Mouse (Mus musculus): ENCODE results near the gene Olfm2.
"Not testable (repeated sequence)": the region's sequence is repeated elsewhere in the genome, so short reads cannot be mapped to it uniquely, and the experiment has no call there.

Gene Olfm2

DNA sequence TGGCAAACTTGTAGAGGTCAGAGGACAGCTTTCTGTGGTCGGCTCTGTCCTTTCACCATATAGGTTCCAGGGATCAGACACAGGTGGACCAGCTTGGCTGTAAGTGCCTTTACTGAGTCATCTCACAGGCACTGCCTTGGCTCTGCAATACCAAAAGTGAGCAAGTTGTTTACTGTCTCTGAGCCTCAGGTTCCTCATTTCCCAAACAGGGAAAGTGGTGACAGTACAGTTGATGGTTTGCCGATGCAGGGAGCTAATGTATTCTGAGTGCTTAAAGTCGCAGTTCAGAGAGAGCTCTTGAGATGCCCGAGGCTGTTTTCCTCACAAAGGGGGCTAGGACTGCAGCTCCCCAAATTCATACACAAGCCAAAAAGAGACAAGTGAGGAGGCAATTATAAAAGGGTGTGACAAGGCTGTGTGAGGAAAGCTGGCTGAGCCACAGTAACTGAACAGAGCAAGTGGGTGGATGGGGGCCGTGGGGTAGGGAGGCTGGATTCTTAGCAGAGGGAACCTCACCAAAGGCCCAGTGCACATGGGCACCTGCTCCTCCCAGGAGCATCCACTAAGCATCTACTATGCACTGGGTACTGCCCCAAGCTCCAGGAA is 49.9 kb downstream of the Olfm2 start:
- DNase-seq (ENCODE audit: low read depth, low spot score), result no peak

DNA sequence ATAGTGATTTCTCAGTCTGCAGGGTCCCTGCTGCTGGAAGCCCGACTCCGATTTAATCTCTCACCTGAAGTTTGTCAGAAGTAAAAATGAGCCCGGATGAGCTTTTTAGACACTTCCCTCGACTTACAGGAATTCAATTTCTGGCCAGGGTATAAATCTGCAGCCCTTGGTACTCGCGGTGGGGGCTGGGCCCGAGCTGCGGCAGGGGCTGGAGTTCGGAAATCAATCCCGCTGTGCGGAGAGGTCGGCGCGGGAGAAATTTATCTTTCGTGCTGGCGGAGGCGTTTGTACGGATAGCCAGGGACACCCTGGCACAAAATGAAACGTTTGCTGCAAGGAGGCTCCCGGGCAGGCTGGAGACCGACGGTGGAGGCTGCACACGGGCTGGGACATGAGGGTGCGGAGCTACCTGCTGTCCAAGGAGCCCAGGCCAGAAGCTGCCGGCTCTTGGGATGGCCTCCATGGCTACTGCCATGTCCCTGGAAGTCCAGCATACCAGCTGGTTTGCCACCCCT is 51.4 kb downstream of the Olfm2 start:
- no peak for DNase-seq (ENCODE audit: low read depth, low spot score)

DNA sequence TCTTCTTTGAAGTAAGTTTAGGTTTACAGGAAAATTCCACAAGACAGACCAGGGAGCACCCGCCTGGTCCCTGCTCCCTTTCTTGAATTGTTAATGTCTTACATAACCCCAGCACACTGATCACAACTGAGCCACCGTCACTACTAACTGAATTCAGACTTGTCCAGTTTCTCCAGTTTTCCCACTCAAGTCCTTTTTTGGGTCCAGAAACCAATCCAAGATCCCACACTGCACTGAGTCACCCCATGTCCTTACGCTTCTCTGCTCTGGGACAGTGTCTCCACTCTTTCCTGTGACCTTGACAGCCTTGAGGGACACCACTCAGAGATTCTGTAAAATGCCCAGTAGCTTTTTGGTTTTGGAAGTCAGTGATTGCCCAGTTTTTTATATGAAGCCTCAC is 53.3 kb downstream of the Olfm2 start:
- no peak for DNase-seq (ENCODE audit: low read depth, low spot score)

DNA sequence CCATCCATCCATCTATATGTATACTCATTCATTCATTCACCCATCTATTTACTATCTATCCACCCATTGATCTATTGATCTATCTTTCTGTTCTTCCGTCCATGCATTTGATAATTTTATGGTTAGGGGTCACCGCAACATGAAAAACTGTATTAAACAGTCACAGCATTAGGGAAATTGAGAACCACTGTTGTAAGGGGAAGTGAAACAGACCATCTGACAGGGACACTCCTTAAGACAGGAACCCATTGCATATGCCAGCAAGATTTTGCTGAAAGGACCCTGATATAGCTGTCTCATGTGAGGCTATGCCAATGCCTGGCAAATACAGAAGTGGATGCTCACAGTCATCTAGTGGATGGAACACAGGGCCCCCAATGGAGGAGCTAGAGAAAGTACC is 55.7 kb downstream of the Olfm2 start:
- DNase-seq (ENCODE audit: low read depth, low spot score), result not testable (repeated sequence)

DNA sequence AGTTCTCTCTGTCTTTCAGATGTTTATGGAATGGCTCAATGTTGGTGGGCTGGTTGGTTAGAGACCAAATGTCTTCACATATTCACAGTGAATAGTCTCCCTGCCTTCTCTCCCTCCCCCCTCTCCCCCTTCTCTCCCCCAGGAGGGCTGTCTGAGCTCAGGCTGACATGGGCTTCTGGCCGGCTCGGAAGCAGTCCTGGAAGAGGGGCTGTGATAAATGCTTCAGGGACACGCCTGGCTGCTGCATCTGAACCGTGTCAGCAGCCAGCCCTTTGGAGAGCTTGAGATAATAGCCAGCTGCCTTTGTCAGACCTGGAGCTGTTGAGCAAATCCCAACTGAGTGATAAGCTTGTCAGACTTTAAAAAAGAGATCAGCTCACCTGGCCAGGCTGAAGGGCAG is 56.2 kb downstream of the Olfm2 start:
- DNase-seq (ENCODE audit: low read depth, low spot score), result no peak

DNA sequence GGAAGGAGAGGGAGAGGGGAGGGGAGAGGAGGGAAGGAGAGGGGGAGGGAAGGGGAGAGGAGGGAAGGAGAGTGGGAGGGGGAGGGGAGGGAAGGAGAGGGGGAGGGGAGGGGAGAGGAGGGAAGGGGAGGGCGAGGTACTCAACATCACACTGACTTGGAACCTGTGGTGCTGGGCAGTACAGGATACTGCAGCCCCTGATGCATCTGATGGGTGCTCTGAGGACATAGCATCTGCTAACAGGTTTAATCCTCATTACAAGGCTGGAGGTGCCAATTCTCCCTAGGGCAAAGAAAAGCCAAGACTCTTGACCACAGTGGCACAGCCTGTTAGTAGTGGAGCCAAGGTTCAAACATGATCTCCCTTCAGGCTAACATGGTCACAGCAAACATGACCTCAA is 56.7 kb downstream of the Olfm2 start:
- DNase-seq (ENCODE audit: low read depth, low spot score), result no peak

DNA sequence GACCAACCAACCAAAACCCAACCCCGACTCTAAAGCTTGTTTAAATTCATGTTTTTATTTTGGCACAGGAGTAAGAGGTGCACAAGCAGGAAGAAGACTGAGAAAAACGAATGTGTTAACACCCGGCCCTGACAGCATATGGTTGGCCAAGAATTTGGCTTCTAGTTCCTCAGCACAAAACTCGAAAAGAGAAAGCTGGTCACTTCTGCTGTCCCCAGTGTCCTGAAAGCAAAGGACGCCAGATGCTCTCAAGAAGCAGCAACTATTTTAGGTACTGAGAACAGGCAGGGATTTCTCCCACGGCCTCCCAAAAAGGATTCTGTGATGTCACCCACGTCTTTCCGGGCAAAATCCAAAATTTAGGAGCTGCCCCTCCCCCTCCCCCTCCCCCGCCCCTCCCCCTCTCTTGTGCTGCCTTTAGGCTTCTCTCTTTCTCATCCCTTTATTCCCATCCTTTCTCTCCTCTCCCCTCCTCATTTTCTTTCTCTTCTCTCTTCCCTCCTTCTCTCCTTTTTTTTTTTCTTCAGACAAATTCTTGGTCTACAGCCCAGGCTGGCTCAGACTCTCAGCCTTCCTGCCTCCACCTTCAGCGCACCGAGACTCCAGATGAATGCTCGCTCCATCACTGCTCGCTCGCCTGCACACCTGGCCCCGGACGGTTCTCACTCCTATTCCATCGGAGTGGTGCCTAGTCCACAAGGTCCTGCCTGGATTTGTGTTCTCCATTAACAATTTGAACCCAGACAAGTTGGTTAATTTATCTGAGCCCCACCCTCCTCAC is 60.9 kb downstream of the Olfm2 start:
- no peak for DNase-seq (ENCODE audit: low read depth, low spot score)

DNA sequence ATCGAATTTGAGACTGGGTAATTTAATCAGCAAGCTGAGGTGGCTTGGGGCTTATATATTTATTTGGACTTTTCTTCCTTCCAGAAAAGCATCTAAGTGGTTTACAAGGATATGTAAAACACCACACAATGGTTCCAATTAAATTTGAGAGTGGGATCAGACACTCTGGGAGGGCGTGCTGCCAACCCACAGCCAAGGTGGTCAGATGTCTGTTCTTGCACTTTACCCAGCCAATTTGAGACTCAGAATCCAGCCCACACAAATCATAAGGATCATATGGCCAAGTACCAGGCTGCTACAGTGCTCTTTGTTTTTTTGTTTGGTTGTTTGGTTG is 63.8 kb downstream of the Olfm2 start:
- no peak for DNase-seq (ENCODE audit: low read depth, low spot score)

DNA sequence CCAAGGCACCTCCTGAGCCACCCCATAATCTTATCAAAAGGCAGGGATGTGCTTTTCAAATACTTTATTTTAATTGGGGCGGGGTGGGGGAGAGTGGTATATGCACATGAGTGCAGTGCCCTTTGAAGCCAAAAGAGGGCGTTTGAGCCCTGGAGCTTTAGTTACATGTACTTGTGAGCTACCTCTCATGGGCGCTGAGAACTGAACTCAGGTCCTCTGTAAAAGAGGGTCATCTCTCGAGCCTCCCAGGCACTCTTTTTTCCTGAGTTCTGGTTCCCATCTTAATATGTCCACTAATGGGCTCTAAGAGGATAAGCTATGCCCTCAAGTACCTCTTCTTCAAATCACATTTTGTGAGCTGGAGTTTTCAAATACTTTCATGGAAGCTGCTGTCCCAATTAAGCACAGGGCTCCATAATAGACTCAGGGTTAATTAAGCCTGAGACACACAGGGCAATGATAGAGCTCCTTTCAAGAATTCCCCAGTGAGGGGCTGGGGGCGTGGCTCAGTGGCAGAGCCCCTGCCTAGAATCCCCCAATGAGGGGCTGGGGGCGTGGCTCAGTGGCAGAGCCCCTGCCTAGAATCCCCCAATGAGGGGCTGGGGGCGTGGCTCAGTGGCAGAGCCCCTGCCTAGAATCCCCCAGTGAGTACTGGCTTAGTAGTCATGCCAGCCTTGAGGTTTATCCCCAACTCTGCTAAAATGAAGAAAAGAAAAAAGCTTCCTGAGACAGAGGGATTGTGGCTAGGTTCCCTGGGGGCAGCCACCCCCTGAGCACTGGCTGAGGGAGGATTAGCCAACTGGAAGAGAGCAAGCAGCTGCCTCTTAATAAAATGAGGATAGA is 64.4 kb downstream of the Olfm2 start:
- DNase-seq (ENCODE audit: low read depth, low spot score), result no peak

DNA sequence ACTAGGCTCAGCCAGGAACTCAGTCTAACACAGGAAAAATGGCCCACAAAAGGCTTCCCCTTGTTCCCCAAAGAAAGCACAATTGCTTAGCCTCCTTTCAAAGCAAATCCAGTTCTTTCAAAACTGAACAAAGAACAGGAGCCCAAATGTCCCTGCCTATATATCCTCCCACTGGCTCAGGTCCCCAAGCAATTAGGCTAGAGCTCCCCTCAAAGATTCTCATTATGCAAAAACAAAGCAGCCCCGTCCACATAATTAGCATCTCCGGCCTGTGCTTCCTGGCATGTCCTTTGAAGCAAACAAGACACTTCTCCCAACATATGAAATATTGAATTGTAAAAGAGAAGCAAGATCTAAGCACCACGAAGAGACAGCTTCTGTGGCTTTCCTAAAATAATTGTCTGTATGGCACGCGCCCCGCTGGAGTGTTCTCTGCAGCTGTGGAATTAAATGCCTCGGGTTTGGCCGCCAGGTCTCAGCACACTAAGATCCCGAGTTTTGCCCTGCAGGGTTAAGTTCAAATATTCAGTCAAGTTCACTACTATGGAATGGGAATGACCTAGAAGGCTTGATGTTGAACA is 65.7 kb downstream of the Olfm2 start:
- no peak for DNase-seq (ENCODE audit: low read depth, low spot score)

DNA sequence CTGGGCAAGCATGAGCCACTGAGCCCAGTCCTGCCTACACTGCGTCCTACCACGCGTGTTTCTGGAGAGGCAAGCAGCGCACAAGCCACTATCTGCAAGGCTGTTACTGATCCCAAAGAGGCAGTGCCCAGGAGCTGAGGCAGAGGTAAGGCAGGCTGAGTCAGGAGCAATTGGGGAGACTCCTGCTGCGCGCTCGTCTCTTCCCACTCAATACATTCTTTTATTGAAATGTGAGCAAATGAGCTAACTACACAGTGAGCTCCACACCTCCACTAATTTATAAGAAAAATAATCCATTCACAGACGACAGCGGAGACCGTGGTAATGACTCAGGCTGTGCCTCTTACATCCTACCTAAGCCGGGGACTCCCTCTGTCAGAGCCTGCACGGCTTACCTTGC is 68.3 kb downstream of the Olfm2 start:
- DNase-seq (ENCODE audit: low read depth, low spot score), result no peak

DNA sequence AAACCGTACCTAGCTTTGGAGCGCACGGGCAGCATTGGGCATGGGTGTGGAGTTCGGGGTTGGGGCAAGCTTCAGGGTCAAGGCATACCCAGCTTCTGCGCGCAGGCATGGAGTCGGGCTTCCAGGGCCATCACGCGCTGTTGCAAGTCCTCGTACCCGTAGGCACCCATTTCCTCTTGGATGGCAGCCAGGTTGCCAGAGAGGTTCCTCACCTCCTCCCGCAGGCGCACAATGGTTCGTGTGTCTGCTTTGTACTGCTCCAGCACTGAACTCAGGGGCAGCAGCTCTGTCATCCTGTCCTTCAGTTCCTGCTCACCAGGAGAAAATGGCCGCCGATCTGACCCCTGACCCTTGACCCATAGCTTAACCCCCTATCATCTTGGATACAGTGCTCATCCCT is 74.1 kb downstream of the Olfm2 start:
- no peak for DNase-seq (ENCODE audit: low read depth, low spot score)

DNA sequence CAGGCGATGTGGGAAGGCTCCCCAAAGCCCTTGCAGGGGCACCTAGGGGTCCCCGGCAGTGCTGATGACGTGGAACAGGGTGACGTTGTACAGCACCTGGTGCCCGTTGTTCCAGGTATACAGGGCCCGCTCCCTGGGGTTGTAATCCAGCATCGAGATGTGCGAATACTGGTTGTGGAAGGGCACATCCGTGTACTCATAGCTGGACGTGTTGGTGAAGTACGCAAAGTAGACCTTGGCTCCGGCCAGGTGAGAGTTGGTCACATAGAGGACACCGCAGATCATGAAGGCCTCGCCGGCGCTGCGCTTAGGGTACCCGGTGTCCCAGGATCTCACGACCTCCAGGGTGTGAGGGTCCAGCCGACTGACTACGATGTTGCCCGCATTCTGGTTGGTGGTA is 78.1 kb downstream of the Olfm2 start:
- DNase-seq (ENCODE audit: low read depth, low spot score), result no peak

DNA sequence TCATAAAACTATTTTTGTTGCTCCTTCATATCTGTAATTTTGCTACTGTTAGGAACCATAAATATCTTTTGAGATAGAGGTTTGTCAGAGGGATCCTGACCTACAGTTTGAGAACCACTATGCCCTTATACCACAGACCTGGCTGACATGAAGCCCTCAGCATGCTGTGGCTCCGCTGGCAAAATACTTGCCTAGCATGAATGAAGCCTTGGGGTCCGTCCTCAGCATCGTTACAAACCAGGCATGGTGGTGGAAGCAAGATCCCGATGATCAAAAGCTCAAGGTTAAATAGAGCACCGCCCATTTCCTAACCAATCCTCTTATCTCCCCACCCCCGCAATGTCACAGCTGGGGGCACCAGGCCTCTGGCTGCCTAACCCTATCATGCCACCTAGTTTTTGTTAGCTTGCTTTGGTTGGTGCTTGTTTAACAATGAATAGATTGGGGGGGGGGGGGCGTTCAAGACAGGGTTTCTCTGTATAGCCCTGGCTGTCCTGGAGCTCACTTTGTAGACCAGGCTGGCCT is 79.6 kb downstream of the Olfm2 start:
- DNase-seq (ENCODE audit: low read depth, low spot score), result no peak

DNA sequence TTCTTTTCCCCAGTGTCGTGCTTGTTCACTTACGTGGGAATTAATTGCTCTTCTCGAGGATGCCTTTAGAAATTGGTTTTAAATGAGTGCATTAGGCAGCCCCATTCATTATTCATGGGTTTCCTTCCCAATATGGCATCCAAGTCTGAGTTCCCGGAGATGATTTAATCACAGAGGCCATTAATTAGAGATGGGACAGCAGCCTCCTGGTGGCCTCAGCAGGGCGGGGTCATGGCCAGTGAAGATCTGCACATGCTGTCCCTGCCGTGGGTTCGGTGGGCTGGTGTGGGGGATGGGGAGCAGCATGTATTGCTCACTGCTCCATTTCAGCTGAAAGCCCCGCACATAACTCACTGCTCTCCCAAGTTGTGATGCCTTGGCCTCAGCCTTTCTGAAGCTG is 80.2 kb downstream of the Olfm2 start:
- no peak for DNase-seq (ENCODE audit: low read depth, low spot score)

DNA sequence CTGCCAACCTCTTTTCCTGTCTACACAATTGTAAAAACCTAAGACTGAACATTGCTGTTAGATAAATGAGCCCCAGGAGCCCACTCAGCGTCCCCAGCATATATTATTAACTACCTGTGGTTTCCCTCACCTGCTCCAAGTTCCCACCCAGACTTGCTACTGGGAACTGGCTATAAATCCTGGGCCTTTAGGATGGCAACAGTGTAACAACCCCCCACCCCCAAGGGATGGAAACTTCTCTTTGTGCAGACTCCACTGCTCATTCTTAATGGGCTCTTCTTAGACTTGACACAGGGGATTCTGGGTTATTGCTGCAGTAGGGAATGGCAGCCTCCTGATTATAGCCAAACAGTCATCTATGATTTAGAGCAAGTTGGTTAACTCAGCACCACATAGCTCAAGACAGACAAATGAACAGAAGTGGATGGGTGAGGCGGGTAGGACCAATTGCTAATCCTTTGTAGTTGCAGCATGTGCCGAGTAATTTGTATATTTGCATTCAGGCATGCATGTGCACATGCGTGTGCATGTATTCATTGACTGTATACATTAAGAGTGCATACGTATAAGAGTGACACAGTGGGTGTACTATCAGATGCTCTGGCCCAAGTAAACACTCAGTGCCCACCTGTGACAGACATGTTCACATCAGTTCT is 81.0 kb downstream of the Olfm2 start:
- DNase-seq (ENCODE audit: low read depth, low spot score), result no peak

DNA sequence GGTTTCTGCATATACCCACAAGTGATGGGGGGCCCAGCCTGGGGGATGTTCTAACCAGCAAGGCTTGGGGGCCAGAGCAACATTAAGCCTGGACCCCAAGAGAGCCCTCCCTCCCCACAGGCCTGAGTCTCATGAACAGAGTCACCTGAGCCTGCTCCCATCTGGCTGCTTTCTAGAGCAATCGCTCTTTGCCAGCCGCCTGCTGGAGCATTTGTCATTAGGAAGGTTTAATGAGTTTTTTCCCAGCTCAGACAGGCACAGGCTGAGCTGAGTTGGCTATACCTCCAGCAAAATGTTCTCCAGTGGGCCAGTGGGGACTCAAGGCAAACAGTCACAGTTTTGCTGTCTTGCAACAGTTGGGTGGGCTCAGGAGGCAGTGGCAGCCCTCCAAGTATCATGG is 81.8 kb downstream of the Olfm2 start:
- no peak for DNase-seq (ENCODE audit: low read depth, low spot score)

DNA sequence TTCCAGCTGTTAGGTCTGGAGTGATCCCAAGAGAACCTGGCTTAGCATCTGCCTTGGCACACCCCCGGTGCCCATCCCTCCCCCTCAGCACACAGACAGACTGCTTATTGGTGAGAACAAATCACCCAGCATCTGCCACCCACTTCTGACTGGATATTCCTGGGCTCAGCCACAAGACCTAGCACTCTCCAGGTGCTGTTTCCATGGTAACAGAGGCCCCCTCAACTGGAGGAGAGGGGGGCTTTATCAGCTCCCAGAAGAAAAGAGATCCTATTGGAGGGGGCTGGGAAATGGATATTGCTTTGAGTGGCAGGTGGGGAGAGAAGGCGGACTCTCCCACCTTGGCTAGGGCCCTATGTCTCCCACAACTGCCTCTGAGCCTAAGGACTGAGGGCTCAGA is 82.2 kb downstream of the Olfm2 start:
- DNase-seq (ENCODE audit: low read depth, low spot score), result no peak

DNA sequence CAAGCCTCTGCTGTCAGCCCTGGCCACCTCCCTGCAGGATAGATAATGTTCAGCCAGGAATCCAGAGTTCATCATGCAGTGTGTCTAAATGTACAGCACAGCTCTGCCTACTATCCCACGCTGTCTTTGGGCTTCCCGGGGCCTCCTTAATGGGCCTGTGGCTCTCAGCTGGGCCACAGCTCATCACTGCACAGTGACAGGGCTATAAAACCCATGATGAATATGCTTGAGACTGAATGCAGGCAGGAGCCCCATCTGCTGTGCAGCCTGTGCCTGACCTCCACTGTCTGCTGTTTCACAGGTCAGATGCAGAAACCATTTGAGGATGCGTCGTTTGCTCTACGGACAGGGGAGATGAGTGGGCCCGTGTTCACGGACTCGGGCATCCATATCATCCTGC is 83.3 kb downstream of the Olfm2 start:
- DNase-seq (ENCODE audit: low read depth, low spot score), result no peak

DNA sequence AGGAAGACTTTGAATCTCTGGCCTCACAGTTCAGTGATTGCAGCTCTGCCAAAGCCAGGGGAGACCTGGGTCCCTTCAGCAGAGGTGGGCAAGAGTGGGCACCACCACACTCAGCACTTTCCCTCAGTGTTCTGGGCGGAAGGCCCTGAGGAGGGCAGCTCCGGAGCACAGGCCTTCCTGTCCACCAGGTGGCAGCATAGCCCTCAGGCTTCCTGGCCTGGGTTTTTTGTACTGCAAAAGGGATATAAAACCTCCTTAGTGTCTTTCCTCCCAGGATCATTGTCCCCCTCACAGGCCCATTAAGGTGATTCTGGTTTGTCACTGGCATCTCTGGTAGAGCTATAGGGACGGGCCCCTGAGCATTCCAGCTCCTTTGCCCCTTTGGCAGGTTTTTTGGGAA is 83.8 kb downstream of the Olfm2 start:
- peak; percentile 54 for DNase-seq (ENCODE audit: low read depth, low spot score)

DNA sequence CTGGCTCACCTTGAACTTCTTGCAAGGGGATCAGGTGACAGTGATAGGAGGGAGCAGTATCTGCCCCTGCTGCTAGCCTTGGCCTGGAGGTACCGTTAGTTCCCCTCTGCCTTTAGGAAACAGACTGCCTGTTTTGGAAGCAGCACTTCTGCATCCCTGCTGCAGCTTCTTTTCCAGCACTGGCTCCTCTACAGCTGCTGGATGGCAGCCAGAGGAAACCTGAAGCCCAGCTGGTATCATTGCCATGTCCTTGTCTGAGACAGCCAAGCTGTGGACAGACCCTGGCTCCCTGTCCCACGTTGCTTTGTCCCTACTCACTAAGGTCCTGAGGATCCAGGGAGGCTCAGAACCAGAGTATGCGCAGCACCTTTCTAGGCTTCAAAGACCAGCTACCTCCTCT is 88.6 kb downstream of the Olfm2 start:
- DNase-seq (ENCODE audit: low read depth, low spot score), result no peak

DNA sequence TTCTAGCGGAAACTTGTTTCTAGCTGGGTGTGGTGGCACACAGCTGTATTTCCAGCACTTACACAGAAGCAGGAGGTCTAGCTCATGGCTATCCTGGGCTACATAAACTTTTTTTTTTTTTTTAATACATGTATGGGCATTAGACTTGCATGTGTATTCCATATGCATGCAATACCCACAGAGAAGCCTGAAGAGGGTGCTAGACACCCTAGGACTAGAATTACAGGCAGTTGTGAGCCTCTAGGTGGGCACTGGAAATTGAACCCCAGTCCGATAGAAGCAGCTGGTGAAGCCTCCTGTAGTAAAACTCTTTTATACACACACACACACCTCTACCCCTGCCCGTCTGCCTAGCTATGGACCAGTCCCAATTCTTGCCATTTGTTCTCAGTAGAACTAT is 92.3 kb downstream of the Olfm2 start:
- no peak for DNase-seq (ENCODE audit: low read depth, low spot score)
